Mouse (Mus musculus) embryonic facial prominence, embryonic 12.5 days (tissue): ENCODE measurements around the gene Arid3a. TPM values are rescaled to one million over a fixed set of nuclear protein-coding genes. Genes with fewer than 3 reads are reported as not detected.
A peak's percentile ranks its signal among the peaks of the same experiment; 100 is the strongest.
"Not testable (repeated sequence)": the region's sequence is repeated elsewhere in the genome, so short reads cannot be mapped to it uniquely, and the experiment has no call there.

Experiments used
- ATAC-seq: fragments of 200-750 bp; cut with Nextera tagmentation; 2 replicates; pipeline ENCODE4 v1.8.0; 2017; ENCODE audit not compliant: insufficient number of reproducible peaks, insufficient read depth, low FRiP score, low TSS enrichment
- H3K27ac ChIP-seq: fragments of 300-500 bp; sonication (generic); 2 replicates; pipeline ENCODE4 v1.5.1; 2016; ENCODE audit warnings: mild to moderate bottlenecking
- H3K27me3 ChIP-seq: fragments of 300-500 bp; sonication (generic); 2 replicates; pipeline ENCODE4 v1.6.1; 2016; ENCODE audit warnings: mild to moderate bottlenecking, moderate library complexity
- H3K36me3 ChIP-seq: fragments of 300-500 bp; sonication (generic); 2 replicates; pipeline ENCODE4 v1.6.1; 2016; ENCODE audit warnings: mild to moderate bottlenecking
- H3K4me1 ChIP-seq: fragments of 300-500 bp; sonication (generic); 2 replicates; pipeline ENCODE4 v1.6.1; 2016
- H3K4me2 ChIP-seq: fragments of 300-500 bp; sonication (generic); replicated peaks from 2 replicates; pipeline ENCODE4 v1.6.1; 2016; ENCODE audit warnings: mild to moderate bottlenecking, moderate library complexity
- H3K4me3 ChIP-seq: fragments of 300-500 bp; sonication (generic); 2 replicates; pipeline ENCODE4 v1.5.1; 2016; ENCODE audit warnings: mild to moderate bottlenecking
- H3K9ac ChIP-seq: fragments of 300-500 bp; sonication (generic); 2 replicates; pipeline ENCODE4 v1.6.1; 2016; ENCODE audit warnings: mild to moderate bottlenecking, moderate library complexity
- H3K9me3 ChIP-seq: fragments of 300-500 bp; sonication (generic); 2 replicates; pipeline ENCODE4 v1.6.1; 2016; ENCODE audit warnings: mild to moderate bottlenecking, moderate library complexity
- WGBS: fragments of 180-500 bp; shearing (Covaris S2); methylation state at CpG from one replicate; pipeline ENCODE4 v1.1.7; 2016; 5-methylcytosine and 5-hydroxymethylcytosine counted together
- polyA plus RNA-seq: library from polyadenylated mRNA; unstranded; fragments of >200 nt; fragmentation: Nextera tagmentation; extraction: Ambion mirVana; gene quantifications from 2 replicates; pipeline ENCODE4 v1.2.1, GENCODE M21; 2016

Gene Arid3a
- polyA plus RNA-seq, 1 experiment from 2014 or later: 4.9 TPM

- no peak overlapping the region for H3K4me2 ChIP-seq
- no peak overlapping the region for H3K9ac ChIP-seq
- peaks cover 16% of the 10 kb centered on the region for H3K36me3 ChIP-seq
- no peak overlapping the region for H3K27ac ChIP-seq
- no peaks in the 10 kb centered on the region for H3K9me3 ChIP-seq
- no peak overlapping the region for H3K4me3 ChIP-seq
- 19% methylated on average over 4 of the region's 4 CpGs for WGBS
- H3K27me3 ChIP-seq: no peaks in the 10 kb centered on the region
- no peak for ATAC-seq
- peaks cover 16% of the 10 kb centered on the region for H3K4me1 ChIP-seq
These were observed 29.9 kb downstream of the Arid3a start for GRCm38 (mm10) chr10:79956643-79957154.

- no peak for ATAC-seq
- peak overlapping the region; percentile 27; the same call in 1 of the 2 replicates for H3K4me2 ChIP-seq
- peaks cover 16% of the 10 kb centered on the region for H3K4me1 ChIP-seq
- H3K36me3 ChIP-seq: peaks cover 20% of the 10 kb centered on the region
- no peak overlapping the region for H3K9ac ChIP-seq
- WGBS: 12% methylated on average over 21 of the region's 21 CpGs
- H3K27me3 ChIP-seq: no peaks in the 10 kb centered on the region
- no peaks in the 10 kb centered on the region for H3K9me3 ChIP-seq
- H3K27ac ChIP-seq: peak overlapping the region; percentile 57; the same call in 1 of the 2 replicates
- no peak overlapping the region for H3K4me3 ChIP-seq
These were observed 31.4 kb downstream of the Arid3a start for GRCm38 (mm10) chr10:79958140-79958816.

- Histone ChIP-seq H3K4me3 (peak overlapping the region; percentile 93), H3K36me3 (peaks cover 29% of the 10 kb centered on the region), H3K4me2 (peak overlapping the region; percentile 80), H3K4me1 (peaks cover 16% of the 10 kb centered on the region)
- 58% methylated on average over 6 of the region's 10 CpGs for WGBS
- ATAC-seq: 0 out of 2 replicates have a peak, but pooled peaks have one; percentile 41
- H3K27ac ChIP-seq, H3K9ac ChIP-seq, H3K27me3 ChIP-seq, H3K9me3 ChIP-seq: not testable (repeated sequence)
These were observed 32.6 kb downstream of the Arid3a start for GRCm38 (mm10) chr10:79959412-79959811.

GRCm38 (mm10) chr10:79959847-79960601 is 33.2 kb downstream of the Arid3a start, which contains the start of gene Wdr18:
Gene Wdr18 (plus strand): TSS chr10:79960152.
- H3K4me3 ChIP-seq: peak within 1 kb of the TSS; percentile 93
- no peaks in the 10 kb centered on the region for H3K27me3 ChIP-seq
- peak within 1 kb of the TSS; percentile 57; the same call in 1 of the 2 replicates for H3K27ac ChIP-seq
- H3K4me2 ChIP-seq: peak within 1 kb of the TSS; percentile 80
- H3K9me3 ChIP-seq: no peaks in the 10 kb centered on the region
- H3K36me3 ChIP-seq: peaks cover 35% of the 10 kb centered on the region
- H3K9ac ChIP-seq: peak within 1 kb of the TSS; percentile 84
- under 1% methylated on average over 61 of the region's 61 CpGs for WGBS
- peaks cover 16% of the 10 kb centered on the region for H3K4me1 ChIP-seq
- peak; percentile 92 for ATAC-seq

- H3K4me3 ChIP-seq: peak overlapping the region; percentile 93
- peaks cover 42% of the 10 kb centered on the region for H3K36me3 ChIP-seq
- peak overlapping the region; percentile 84 for H3K9ac ChIP-seq
- ATAC-seq: no peak
- peak overlapping the region; percentile 80 for H3K4me2 ChIP-seq
- H3K27me3 ChIP-seq: no peaks in the 10 kb centered on the region
- H3K27ac ChIP-seq: no peak overlapping the region; the same call in 1 of the 2 replicates
- H3K4me1 ChIP-seq: peaks cover 16% of the 10 kb centered on the region
- WGBS: 17% methylated on average over 10 of the region's 10 CpGs
- H3K9me3 ChIP-seq: no peaks in the 10 kb centered on the region
These were observed 33.9 kb downstream of the Arid3a start for GRCm38 (mm10) chr10:79960671-79961294.

GRCm38 (mm10) chr10:79964727-79965126 is 37.9 kb downstream of the Arid3a start:
- 93% methylated on average over 7 of the region's 7 CpGs for WGBS
- H3K9ac ChIP-seq: no peak overlapping the region
- H3K9me3 ChIP-seq: no peaks in the 10 kb centered on the region
- H3K36me3 ChIP-seq: peaks cover 70% of the 10 kb centered on the region
- H3K4me1 ChIP-seq: peaks cover 10% of the 10 kb centered on the region
- peaks cover 4% of the 10 kb centered on the region; the same call in 1 of the 2 replicates for H3K27me3 ChIP-seq
- no peak overlapping the region for H3K4me2 ChIP-seq
- H3K27ac ChIP-seq: no peak overlapping the region
- H3K4me3 ChIP-seq: no peak overlapping the region
- no peak for ATAC-seq

- Histone ChIP-seq H3K36me3 (peaks cover 70% of the 10 kb centered on the region), H3K4me1 (peaks cover 10% of the 10 kb centered on the region), H3K27me3 (peaks cover 6% of the 10 kb centered on the region; the same call in 1 of the 2 replicates), H3K27ac (no peak overlapping the region), H3K4me3 (no peak overlapping the region), H3K9ac (no peak overlapping the region), H3K9me3 (no peaks in the 10 kb centered on the region), H3K4me2 (no peak overlapping the region)
- no peak for ATAC-seq
- 92% methylated on average over 5 of the region's 5 CpGs for WGBS
These were observed 38.5 kb downstream of the Arid3a start for GRCm38 (mm10) chr10:79965325-79965724.

GRCm38 (mm10) chr10:79966886-79967400 is 40.1 kb downstream of the Arid3a start:
- H3K9me3 ChIP-seq: no peaks in the 10 kb centered on the region
- no peak for ATAC-seq
- H3K9ac ChIP-seq: no peak overlapping the region
- no peak overlapping the region for H3K4me3 ChIP-seq
- H3K4me2 ChIP-seq: no peak overlapping the region
- H3K27ac ChIP-seq: no peak overlapping the region
- H3K27me3 ChIP-seq: peaks cover 19% of the 10 kb centered on the region; the same call in 1 of the 2 replicates
- 90% methylated on average over 5 of the region's 5 CpGs for WGBS
- H3K36me3 ChIP-seq: peaks cover 66% of the 10 kb centered on the region
- peaks cover 7% of the 10 kb centered on the region; the same call in 1 of the 2 replicates for H3K4me1 ChIP-seq

- 94% methylated on average over 1 of the region's 1 CpGs for WGBS
- Histone ChIP-seq H3K4me2 (no peak overlapping the region), H3K27me3 (peaks cover 19% of the 10 kb centered on the region; the same call in 1 of the 2 replicates), H3K4me1 (peaks cover 7% of the 10 kb centered on the region; the same call in 1 of the 2 replicates), H3K9me3 (no peaks in the 10 kb centered on the region), H3K36me3 (peaks cover 54% of the 10 kb centered on the region), H3K27ac (no peak overlapping the region), H3K4me3 (no peak overlapping the region), H3K9ac (no peak overlapping the region)
- no peak for ATAC-seq
These were observed 41.3 kb downstream of the Arid3a start for GRCm38 (mm10) chr10:79968181-79968580.

- no peak overlapping the region; the same call in 1 of the 2 replicates for H3K9ac ChIP-seq
- no peak overlapping the region for H3K27ac ChIP-seq
- no peaks in the 10 kb centered on the region for H3K9me3 ChIP-seq
- no peak for ATAC-seq
- peaks cover 46% of the 10 kb centered on the region for H3K36me3 ChIP-seq
- peaks cover 7% of the 10 kb centered on the region; the same call in 1 of the 2 replicates for H3K4me1 ChIP-seq
- peaks cover 19% of the 10 kb centered on the region; the same call in 1 of the 2 replicates for H3K27me3 ChIP-seq
- no peak overlapping the region for H3K4me3 ChIP-seq
- no peak overlapping the region for H3K4me2 ChIP-seq
- 12% methylated on average over 3 of the region's 3 CpGs for WGBS
These were observed 42.3 kb downstream of the Arid3a start for GRCm38 (mm10) chr10:79969124-79969568.
